Mouse (Mus musculus): ENCODE data around the gene Grm4. TPM values are rescaled to one million over a fixed set of nuclear protein-coding genes. Genes with fewer than 3 reads are reported as not detected.

Gene Grm4
- total and polyA plus RNA-seq, 3 experiments, result 0.13 to 0.47 (median 0.16) TPM

- no peaks in the 10 kb centered on the region for H3K36me3 ChIP-seq (ENCODE audit: control insufficient read depth, insufficient read depth, low read length)
- no peaks in the 10 kb centered on the region for H3K27me3 ChIP-seq (ENCODE audit: control insufficient read depth, insufficient read depth, low read length)
- TF ChIP-seq EP300 (IDR thresholded peaks at IDR 0.05; ENCODE audit: insufficient read depth, low read depth, low read length) (no peak), CTCF (IDR thresholded peaks at IDR 0.05) (no peak), POLR2A (IDR thresholded peaks at IDR 0.05; ENCODE audit: insufficient read depth, low read depth, low read length) (no peak)
- no peaks in the 10 kb centered on the region for H3K79me2 ChIP-seq (replicated peaks; ENCODE audit: control insufficient read depth, insufficient read depth, low read length)
- intact Hi-C loops (cut with DNase I), result no loop called here
- no peak overlapping the region for H3K27ac ChIP-seq
- DNase-seq, result no peak
- H3K4me3 ChIP-seq, result no peak overlapping the region
- H3K4me1 ChIP-seq (ENCODE audit: control insufficient read depth, insufficient read depth, low read length), result no peaks in the 10 kb centered on the region
- H3K9ac ChIP-seq (ENCODE audit: low read depth, low read length), result no peak overlapping the region
- WGBS, result 32% methylated on average over 3 of the region's 3 CpGs
Observed at GRCm38 (mm10) chr17:27378977-27379376, 142.2 kb downstream of the Grm4 start.

DNA sequence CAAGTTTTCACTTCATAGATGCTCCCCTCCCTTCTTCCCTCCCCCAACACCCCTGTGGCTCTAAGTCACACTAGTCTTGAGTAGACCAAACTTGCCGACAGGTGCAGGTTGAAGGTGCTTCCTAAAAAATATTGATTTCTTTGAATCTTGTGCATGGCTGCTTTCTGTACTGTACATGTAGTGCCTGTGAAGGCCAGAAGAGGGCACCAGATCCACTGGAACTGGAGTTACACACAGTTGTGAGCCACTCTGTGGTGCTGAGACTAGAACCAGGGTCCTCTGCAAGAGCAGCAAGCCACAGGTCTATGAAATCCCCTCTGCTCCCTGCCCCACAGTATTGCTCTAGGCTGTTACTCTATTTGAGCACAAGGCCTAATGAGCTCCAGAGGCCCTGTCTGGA is 144.1 kb downstream of the Grm4 start:
- WGBS, result 96% methylated on average over 1 of the region's 1 CpGs
- no peaks in the 10 kb centered on the region for H3K27me3 ChIP-seq (ENCODE audit: control insufficient read depth, insufficient read depth, low read length)
- TF ChIP-seq POLR2A (IDR thresholded peaks at IDR 0.05; ENCODE audit: insufficient read depth, low read depth, low read length) (no peak), CTCF (IDR thresholded peaks at IDR 0.05) (peak; percentile 41)

DNA sequence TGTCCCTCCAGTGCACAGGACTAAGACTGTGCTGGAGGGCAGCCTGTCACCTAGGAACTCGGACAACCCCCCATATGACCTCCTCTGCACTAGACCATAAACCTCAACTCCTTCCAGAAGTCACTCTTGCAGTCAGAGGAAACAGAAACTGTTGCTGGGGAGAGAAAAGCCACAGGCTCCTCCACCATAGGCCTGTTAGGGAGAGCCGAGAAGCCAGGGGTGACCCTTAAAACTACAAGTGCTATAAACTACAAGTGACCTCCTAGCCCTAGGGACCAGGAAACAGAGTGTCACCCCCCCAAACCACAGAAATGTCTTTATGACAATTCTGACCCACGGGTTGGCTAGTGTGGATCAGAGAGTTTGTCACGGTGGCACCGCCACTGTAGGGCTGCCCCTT is 145.7 kb downstream of the Grm4 start:
- Histone ChIP-seq H3K27ac (no peak overlapping the region), H3K79me2 (replicated peaks; ENCODE audit: control insufficient read depth, insufficient read depth, low read length) (no peaks in the 10 kb centered on the region), H3K36me3 (ENCODE audit: control insufficient read depth, insufficient read depth, low read length) (no peaks in the 10 kb centered on the region), H3K4me3 (no peak overlapping the region), H3K9ac (ENCODE audit: low read depth, low read length) (no peak overlapping the region), H3K27me3 (ENCODE audit: control insufficient read depth, insufficient read depth, low read length) (no peaks in the 10 kb centered on the region), H3K4me1 (ENCODE audit: control insufficient read depth, insufficient read depth, low read length) (no peaks in the 10 kb centered on the region)
- WGBS, result 73% methylated on average over 5 of the region's 5 CpGs
- no peak for DNase-seq
- TF ChIP-seq POLR2A (IDR thresholded peaks at IDR 0.05; ENCODE audit: insufficient read depth, low read depth, low read length) (no peak), CTCF (IDR thresholded peaks at IDR 0.05) (no peak), EP300 (IDR thresholded peaks at IDR 0.05; ENCODE audit: insufficient read depth, low read depth, low read length) (no peak)
- intact Hi-C loops (cut with DNase I), result no loop called here

More for the DNA sequence above, 144.1 kb downstream of the Grm4 start:
- Histone ChIP-seq H3K27ac (no peak overlapping the region), H3K79me2 (replicated peaks; ENCODE audit: control insufficient read depth, insufficient read depth, low read length) (no peaks in the 10 kb centered on the region), H3K9ac (ENCODE audit: low read depth, low read length) (no peak overlapping the region), H3K36me3 (ENCODE audit: control insufficient read depth, insufficient read depth, low read length) (no peaks in the 10 kb centered on the region), H3K4me3 (no peak overlapping the region), H3K4me1 (ENCODE audit: control insufficient read depth, insufficient read depth, low read length) (no peaks in the 10 kb centered on the region)
- intact Hi-C loops (cut with DNase I), result no loop called here
- DNase-seq, result no peak

Other genes starting within 250 kb of the Grm4 start
- gene Hmga1, start 35.1 kb upstream of the Grm4 start, total RNA-seq (2021), result 10 to 100 TPM; 47.5 to 48.2 TPM
- 73.8 and 78.0 TPM in 2 replicates for gene Hmga1, start 35.1 kb upstream of the Grm4 start, polyA plus RNA-seq (2012; rRNA removed)
- 1 to 10 TPM; 9.1 TPM for gene AI413582, start 44.4 kb upstream of the Grm4 start, total RNA-seq (2021)
- gene AI413582, start 44.4 kb upstream of the Grm4 start, polyA plus RNA-seq (2012; rRNA removed), result 14.1 and 22.4 TPM in 2 replicates
- 100 to 1,000 TPM; 330 to 346 TPM for gene Nudt3, start 102.1 kb upstream of the Grm4 start, total RNA-seq (2021)
- 143 and 189 TPM in 2 replicates for gene Nudt3, start 102.1 kb upstream of the Grm4 start, polyA plus RNA-seq (2012; rRNA removed)
- gene RPS10-NUDT3, start 113.8 kb upstream of the Grm4 start, total RNA-seq (2021), result not detected
- gene RPS10-NUDT3, start 113.8 kb upstream of the Grm4 start, polyA plus RNA-seq (2012; rRNA removed), result not detected in 2 replicates
- 100 to 1,000 TPM; 529 to 604 TPM for gene Rps10, start 115.3 kb upstream of the Grm4 start, total RNA-seq (2021)
- gene Rps10, start 115.3 kb upstream of the Grm4 start, polyA plus RNA-seq (2012; rRNA removed), result 448 and 482 TPM in 2 replicates
- gene Pacsin1, start 134.1 kb upstream of the Grm4 start, total RNA-seq (2021), result under 1 TPM; 0.44 to 0.45 TPM
- 0.29 and 0.61 TPM in 2 replicates for gene Pacsin1, start 134.1 kb upstream of the Grm4 start, polyA plus RNA-seq (2012; rRNA removed)
- gene Spdef, start 207.6 kb upstream of the Grm4 start, total RNA-seq (2021), result not detected
- 0.09 and 0.21 TPM in 2 replicates for gene Spdef, start 207.6 kb upstream of the Grm4 start, polyA plus RNA-seq (2012; rRNA removed)

Measured in heart, adult 2 months (tissue).